Mouse (Mus musculus) layer of hippocampus, adult 8-10 months (tissue): ENCODE results near the gene Fry. TPM values are rescaled to one million over a fixed set of nuclear protein-coding genes. Genes with fewer than 3 reads are reported as not detected.

Experiments
- DNase-seq, 2 experiments: peaks; one replicate each; pipeline ENCODE4 v3.0.0; 2022; ENCODE audit warnings: low spot score in 2 of 2
- total RNA-seq, 4 experiments: library from RNA; stranded (reverse); gene quantifications; 2 replicates each; pipeline ENCODE4 v1.2.4; 2022

Gene Fry
- total RNA-seq, 4 experiments from 2014 or later: 173 to 253 (median 207) TPM

- no peak for DNase-seq
Observed at GRCm38 (mm10) chr5:150268261-150268660, 149.8 kb downstream of the Fry start.

GRCm38 (mm10) chr5:150270468-150270867 lies 152.0 kb downstream of the Fry start:
- no peak for DNase-seq

GRCm38 (mm10) chr5:150272173-150272572 lies 153.7 kb downstream of the Fry start:
- DNase-seq: no peak

- DNase-seq: no peak
Observed at GRCm38 (mm10) chr5:150275314-150275713, 156.9 kb downstream of the Fry start.

- no peak for DNase-seq
Observed at GRCm38 (mm10) chr5:150276611-150277010, 158.2 kb downstream of the Fry start.

- no peak for DNase-seq
Observed at GRCm38 (mm10) chr5:150279387-150279786, 160.9 kb downstream of the Fry start.

- DNase-seq: no peak
Observed at GRCm38 (mm10) chr5:150281084-150281483, 162.6 kb downstream of the Fry start.

GRCm38 (mm10) chr5:150282091-150282490 lies 163.6 kb downstream of the Fry start:
- DNase-seq: no peak

GRCm38 (mm10) chr5:150287949-150288348 lies 169.5 kb downstream of the Fry start:
- no peak for DNase-seq

- DNase-seq: peak; percentile 46 to 51
Observed at GRCm38 (mm10) chr5:150289611-150290010, 171.2 kb downstream of the Fry start.

- DNase-seq: no peak
Observed at GRCm38 (mm10) chr5:150290494-150291199, 172.2 kb downstream of the Fry start.

GRCm38 (mm10) chr5:150291216-150291615 lies 172.8 kb downstream of the Fry start:
- DNase-seq: no peak

- DNase-seq: no peak
Observed at GRCm38 (mm10) chr5:150292186-150292585, 173.7 kb downstream of the Fry start.

- no peak for DNase-seq
Observed at GRCm38 (mm10) chr5:150294306-150294705, 175.9 kb downstream of the Fry start.

- peak; percentile 31 to 41 for DNase-seq
Observed at GRCm38 (mm10) chr5:150295096-150295495, 176.7 kb downstream of the Fry start.

GRCm38 (mm10) chr5:150298969-150299368 lies 180.5 kb downstream of the Fry start:
- DNase-seq: no peak

- no peak for DNase-seq
Observed at GRCm38 (mm10) chr5:150302123-150302522, 183.7 kb downstream of the Fry start.

GRCm38 (mm10) chr5:150302996-150303395 lies 184.6 kb downstream of the Fry start:
- DNase-seq: no peak

GRCm38 (mm10) chr5:150306497-150306896 lies 188.1 kb downstream of the Fry start:
- no peak for DNase-seq

- DNase-seq: no peak
Observed at GRCm38 (mm10) chr5:150313229-150313628, 194.8 kb downstream of the Fry start.

GRCm38 (mm10) chr5:150314582-150314981 lies 196.1 kb downstream of the Fry start:
- no peak for DNase-seq

- DNase-seq: no peak
Observed at GRCm38 (mm10) chr5:150325411-150325810, 207.0 kb downstream of the Fry start.

GRCm38 (mm10) chr5:150328686-150329085 lies 210.2 kb downstream of the Fry start:
- no peak for DNase-seq

GRCm38 (mm10) chr5:150331821-150332220 lies 213.4 kb downstream of the Fry start:
- no peak for DNase-seq
